Mouse (Mus musculus) intestine, embryonic 14.5 days (tissue): Measurements from ENCODE around the gene Smarcc2. TPM values are rescaled to one million over a fixed set of nuclear protein-coding genes. Genes with fewer than 3 reads are reported as not detected.
A peak's percentile ranks its signal among the peaks of the same experiment; 100 is the strongest.
"Not testable (repeated sequence)": the region's sequence is repeated elsewhere in the genome, so short reads cannot be mapped to it uniquely, and the experiment has no call there.

ENCODE experiments used
- ATAC-seq: fragments of 200-750 bp; cut with Nextera tagmentation; replicated peaks from 2 replicates; pipeline ENCODE4 v1.8.0; 2017; ENCODE audit warnings: low read depth, moderate number of reproducible peaks, moderate TSS enrichment, moderate library complexity; ENCODE audit not compliant: low FRiP score, low TSS enrichment
- DNase-seq: peaks from one replicate; pipeline ENCODE4 v3.0.0-alpha.2; 2018; ENCODE audit warnings: low spot score
- H3K27ac ChIP-seq: fragments of 300-500 bp; sonication (generic); 2 replicates; pipeline ENCODE4 v1.5.1; 2014; ENCODE audit warnings: low read depth, mild to moderate bottlenecking, control low read depth
- H3K27me3 ChIP-seq: fragments of 300-500 bp; sonication (generic); replicated peaks from 2 replicates; pipeline ENCODE4 v1.6.1; 2014; ENCODE audit warnings: low read length, control low read depth; ENCODE audit not compliant: control insufficient read depth, insufficient read depth
- H3K36me3 ChIP-seq: fragments of 300-500 bp; sonication (generic); 2 replicates; pipeline ENCODE4 v1.6.1; 2014; ENCODE audit warnings: low read length, control low read depth; ENCODE audit not compliant: control insufficient read depth, insufficient read depth
- H3K4me1 ChIP-seq: fragments of 300-500 bp; sonication (generic); replicated peaks from 2 replicates; pipeline ENCODE4 v1.6.1; 2014; ENCODE audit warnings: low read length, control low read depth, mixed read lengths; ENCODE audit not compliant: control insufficient read depth, insufficient read depth
- H3K4me2 ChIP-seq: fragments of 300-500 bp; sonication (generic); 2 replicates; pipeline ENCODE4 v1.6.1; 2014; ENCODE audit warnings: low read length
- H3K4me3 ChIP-seq: fragments of 300-500 bp; sonication (generic); 2 replicates; pipeline ENCODE4 v1.5.1; 2014; ENCODE audit warnings: low read depth, low read length, control low read depth, mixed read lengths
- H3K9ac ChIP-seq: fragments of 300-500 bp; sonication (generic); 2 replicates; pipeline ENCODE4 v1.6.1; 2014; ENCODE audit warnings: mild to moderate bottlenecking, low read length
- H3K9me3 ChIP-seq: fragments of 300-500 bp; sonication (generic); 2 replicates; pipeline ENCODE4 v1.6.1; 2016; ENCODE audit warnings: low read length, control low read depth; ENCODE audit not compliant: control insufficient read depth
- WGBS: fragments of 180-500 bp; shearing (Covaris S2); extraction: QIAGEN DNeasy Blood & Tissue Kit; methylation state at CpG from one replicate; pipeline ENCODE4 v1.1.7; 2014; 5-methylcytosine and 5-hydroxymethylcytosine counted together
- polyA plus RNA-seq: library from polyadenylated mRNA; unstranded; fragments of >200 nt; fragmentation: Nextera tagmentation; extraction: Ambion mirVana; gene quantifications from 2 replicates; pipeline ENCODE4 v1.2.1, GENCODE M21; 2014

The Smarcc2 gene
- polyA plus RNA-seq, 1 experiment from 2014 or later, result 71.9 TPM

- H3K27ac ChIP-seq, result peak overlapping the region; percentile 33
- no peak overlapping the region for H3K4me3 ChIP-seq
- DNase-seq (no peak), ATAC-seq (no peak)
- peaks cover 14% of the 10 kb centered on the region; the same call in 1 of the 2 replicates for H3K4me1 ChIP-seq
- no peaks in the 10 kb centered on the region for H3K27me3 ChIP-seq
- H3K4me2 ChIP-seq, result no peak overlapping the region
- H3K9me3 ChIP-seq, result no peaks in the 10 kb centered on the region
- 70% methylated on average over 4 of the region's 4 CpGs for WGBS
- H3K36me3 ChIP-seq, result peaks cover 76% of the 10 kb centered on the region
- no peak overlapping the region for H3K9ac ChIP-seq
These were observed 29.7 kb downstream of the Smarcc2 start for GRCm38 (mm10) chr10:128488776-128489175.

GRCm38 (mm10) chr10:128489380-128489779 lies 30.3 kb downstream of the Smarcc2 start:
- no peaks in the 10 kb centered on the region for H3K9me3 ChIP-seq
- H3K9ac ChIP-seq, result peak overlapping the region; percentile 20; the same call in 1 of the 2 replicates
- H3K27me3 ChIP-seq, result no peaks in the 10 kb centered on the region
- peaks cover 15% of the 10 kb centered on the region for H3K4me1 ChIP-seq
- 37% methylated on average over 5 of the region's 5 CpGs for WGBS
- peak overlapping the region; percentile 31; the same call in 1 of the 2 replicates for H3K4me2 ChIP-seq
- H3K36me3 ChIP-seq, result peaks cover 70% of the 10 kb centered on the region
- no peak overlapping the region for H3K4me3 ChIP-seq
- ATAC-seq (no peak), DNase-seq (no peak)
- peak overlapping the region; percentile 95 for H3K27ac ChIP-seq

DNA sequence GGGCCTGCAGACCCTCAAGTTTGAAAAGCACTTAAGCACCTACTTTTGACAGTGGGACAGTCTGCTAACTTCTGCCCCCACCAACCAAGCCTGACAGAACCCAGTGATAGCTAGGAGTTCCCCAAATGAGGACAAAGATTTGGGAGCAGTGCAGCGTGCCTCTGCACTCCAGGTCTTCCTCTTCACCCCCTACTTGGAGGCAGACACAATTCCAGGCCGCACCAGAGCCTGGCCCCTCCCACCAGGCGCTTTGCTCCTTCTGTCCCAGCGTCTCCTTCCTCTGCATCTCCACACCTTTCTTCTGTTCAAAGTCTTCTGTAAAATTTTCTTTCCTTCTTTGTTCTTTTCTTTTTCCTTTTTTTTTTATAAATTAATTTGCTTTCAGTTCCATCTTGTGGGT lies 30.7 kb downstream of the Smarcc2 start:
- Histone ChIP-seq H3K27ac (peak overlapping the region; percentile 95), H3K27me3 (no peaks in the 10 kb centered on the region), H3K9ac (peak overlapping the region; percentile 23), H3K4me2 (peak overlapping the region; percentile 31), H3K4me3 (0 out of 2 replicates have a peak overlapping the region, but pooled peaks have one; percentile 6), H3K4me1 (peaks cover 19% of the 10 kb centered on the region), H3K36me3 (peaks cover 66% of the 10 kb centered on the region), H3K9me3 (no peaks in the 10 kb centered on the region)
- DNase-seq (no peak), ATAC-seq (no peak)
- 28% methylated on average over 4 of the region's 4 CpGs for WGBS

DNA sequence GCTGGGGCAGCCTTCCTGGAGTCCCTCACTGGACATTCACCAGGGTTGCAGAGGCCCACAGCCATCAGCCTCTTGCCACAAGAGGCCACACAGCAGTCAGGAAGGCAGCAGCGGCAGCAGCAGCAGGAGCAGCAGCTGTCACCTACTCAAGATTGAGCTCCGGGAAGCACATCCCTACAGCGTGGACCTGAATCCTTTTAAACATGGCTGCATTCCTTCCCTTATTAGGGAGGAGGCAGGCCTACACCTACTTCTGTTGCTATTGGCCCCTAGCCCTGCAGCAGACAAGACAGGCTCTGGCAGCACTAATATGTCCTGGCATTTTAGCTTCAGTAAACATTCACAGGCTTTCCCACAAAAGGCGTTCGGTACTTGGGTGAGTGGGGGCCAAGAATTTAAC lies 31.2 kb downstream of the Smarcc2 start:
- no peak for ATAC-seq
- Histone ChIP-seq H3K27ac (peak overlapping the region; percentile 95), H3K36me3 (peaks cover 65% of the 10 kb centered on the region), H3K9me3 (no peaks in the 10 kb centered on the region), H3K27me3 (no peaks in the 10 kb centered on the region), H3K4me2 (peak overlapping the region; percentile 87), H3K9ac (peak overlapping the region; percentile 97), H3K4me3 (0 out of 2 replicates have a peak overlapping the region, but pooled peaks have one; percentile 6), H3K4me1 (peaks cover 23% of the 10 kb centered on the region)
- DNase-seq, result no peak
- WGBS, result 23% methylated on average over 5 of the region's 5 CpGs

DNA sequence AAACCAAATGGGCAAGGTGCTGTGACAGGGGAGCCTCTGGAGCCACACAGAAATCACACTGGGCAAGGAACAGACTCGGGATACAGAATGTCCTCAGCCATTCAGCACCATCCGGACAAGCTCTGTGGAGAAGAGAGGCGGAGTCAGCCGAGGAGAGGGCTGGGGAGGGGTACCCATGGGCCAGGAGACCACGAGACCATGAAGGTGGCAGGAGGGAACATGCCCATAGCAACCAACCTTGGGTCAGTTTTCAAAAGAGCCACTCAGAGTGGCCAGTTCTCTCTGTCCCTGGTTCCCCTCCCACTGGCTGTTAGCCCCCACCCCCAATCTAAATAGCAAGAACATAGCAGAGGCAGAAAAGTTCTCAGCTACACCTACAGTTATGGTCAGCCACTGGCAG lies 31.9 kb downstream of the Smarcc2 start:
- Histone ChIP-seq H3K27me3 (no peaks in the 10 kb centered on the region), H3K36me3 (peaks cover 59% of the 10 kb centered on the region), H3K9me3 (no peaks in the 10 kb centered on the region), H3K4me3 (peak overlapping the region; percentile 99), H3K4me2 (peak overlapping the region; percentile 87), H3K4me1 (peaks cover 23% of the 10 kb centered on the region), H3K9ac (peak overlapping the region; percentile 97), H3K27ac (peak overlapping the region; percentile 95)
- ATAC-seq (no peak), DNase-seq (no peak)
- WGBS, result 40% methylated on average over 5 of the region's 5 CpGs

GRCm38 (mm10) chr10:128491495-128491894 lies 32.4 kb downstream of the Smarcc2 start:
- Histone ChIP-seq H3K4me2 (peak overlapping the region; percentile 87), H3K9me3 (no peaks in the 10 kb centered on the region), H3K4me3 (peak overlapping the region; percentile 99), H3K27me3 (no peaks in the 10 kb centered on the region), H3K4me1 (peaks cover 23% of the 10 kb centered on the region), H3K27ac (peak overlapping the region; percentile 95), H3K9ac (peak overlapping the region; percentile 97), H3K36me3 (peaks cover 56% of the 10 kb centered on the region)
- ATAC-seq (no peak), DNase-seq (peak; percentile 68)
- WGBS, result 15% methylated on average over 6 of the region's 6 CpGs

GRCm38 (mm10) chr10:128492051-128492450 lies 33.0 kb downstream of the Smarcc2 start:
- Histone ChIP-seq H3K9ac (peak overlapping the region; percentile 97), H3K4me2 (peak overlapping the region; percentile 87), H3K4me1 (peaks cover 23% of the 10 kb centered on the region), H3K36me3 (peaks cover 53% of the 10 kb centered on the region), H3K4me3 (peak overlapping the region; percentile 99), H3K27ac (peak overlapping the region; percentile 95)
- WGBS, result 27% methylated on average over 8 of the region's 8 CpGs
- not testable (repeated sequence) for ATAC-seq, DNase-seq, H3K27me3 ChIP-seq, H3K9me3 ChIP-seq

DNA sequence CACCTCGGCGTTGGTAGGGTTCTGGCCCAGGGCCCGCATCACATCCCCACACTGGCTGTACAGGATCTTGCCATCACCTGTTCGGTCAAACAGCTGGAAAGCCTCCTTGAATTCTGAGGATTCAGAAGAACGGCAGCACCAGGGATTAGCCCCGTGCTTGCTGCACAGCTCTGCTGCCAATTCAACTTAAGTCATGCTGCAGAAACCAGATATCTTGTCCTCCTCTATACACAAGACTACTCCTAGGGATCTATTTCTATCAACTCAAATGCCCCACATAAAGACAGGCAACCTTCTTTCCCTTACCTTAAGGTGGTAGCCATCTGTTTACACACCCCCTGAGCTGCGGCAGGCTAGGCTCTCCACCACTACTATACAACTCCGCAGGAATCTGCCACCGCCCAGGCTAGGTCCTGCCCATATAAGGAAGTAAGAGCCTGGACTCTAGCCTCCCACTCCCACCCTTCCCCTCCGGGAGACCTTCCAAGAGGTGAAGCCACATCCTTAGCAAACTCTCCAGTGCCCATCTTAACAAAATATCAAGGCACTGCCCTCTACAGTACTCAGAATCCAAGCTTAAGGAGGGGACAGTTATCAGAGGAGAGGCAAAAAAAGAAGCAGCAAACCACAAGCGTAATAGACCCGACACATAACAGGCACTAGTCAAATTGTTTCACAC lies 33.7 kb downstream of the Smarcc2 start:
- 18% methylated on average over 12 of the region's 12 CpGs for WGBS

GRCm38 (mm10) chr10:128493319-128493694 lies 34.3 kb downstream of the Smarcc2 start:
- peak overlapping the region; percentile 87 for H3K4me2 ChIP-seq
- H3K9ac ChIP-seq, result peak overlapping the region; percentile 97
- H3K27ac ChIP-seq, result peak overlapping the region; percentile 95
- ATAC-seq (peak; percentile 20), DNase-seq (no peak)
- WGBS, result 0% methylated on average over 12 of the region's 12 CpGs
- H3K4me3 ChIP-seq, result peak overlapping the region; percentile 99
- H3K27me3 ChIP-seq, result no peaks in the 10 kb centered on the region
- H3K9me3 ChIP-seq, result no peaks in the 10 kb centered on the region
- peaks cover 41% of the 10 kb centered on the region for H3K36me3 ChIP-seq
- H3K4me1 ChIP-seq, result peaks cover 29% of the 10 kb centered on the region

More for the DNA sequence above, 33.7 kb downstream of the Smarcc2 start:
- Histone ChIP-seq H3K27ac (peak overlapping the region; percentile 95), H3K4me2 (peak overlapping the region; percentile 87), H3K4me3 (peak overlapping the region; percentile 99), H3K9ac (peak overlapping the region; percentile 97), H3K4me1 (peaks cover 23% of the 10 kb centered on the region), H3K9me3 (no peaks in the 10 kb centered on the region), H3K27me3 (no peaks in the 10 kb centered on the region), H3K36me3 (peaks cover 46% of the 10 kb centered on the region)
- peak; percentile 55 for ATAC-seq
- DNase-seq, result peak; percentile 83
